Mouse (Mus musculus): ENCODE results near the gene Pacs2. TPM values are rescaled to one million over a fixed set of nuclear protein-coding genes. Genes with fewer than 3 reads are reported as not detected.

The Pacs2 gene
- polyA plus RNA-seq (2014; fragmentation: Nextera tagmentation; extraction: Ambion mirVana) = 24.7 and 25.6 TPM in 2 replicates

DNA sequence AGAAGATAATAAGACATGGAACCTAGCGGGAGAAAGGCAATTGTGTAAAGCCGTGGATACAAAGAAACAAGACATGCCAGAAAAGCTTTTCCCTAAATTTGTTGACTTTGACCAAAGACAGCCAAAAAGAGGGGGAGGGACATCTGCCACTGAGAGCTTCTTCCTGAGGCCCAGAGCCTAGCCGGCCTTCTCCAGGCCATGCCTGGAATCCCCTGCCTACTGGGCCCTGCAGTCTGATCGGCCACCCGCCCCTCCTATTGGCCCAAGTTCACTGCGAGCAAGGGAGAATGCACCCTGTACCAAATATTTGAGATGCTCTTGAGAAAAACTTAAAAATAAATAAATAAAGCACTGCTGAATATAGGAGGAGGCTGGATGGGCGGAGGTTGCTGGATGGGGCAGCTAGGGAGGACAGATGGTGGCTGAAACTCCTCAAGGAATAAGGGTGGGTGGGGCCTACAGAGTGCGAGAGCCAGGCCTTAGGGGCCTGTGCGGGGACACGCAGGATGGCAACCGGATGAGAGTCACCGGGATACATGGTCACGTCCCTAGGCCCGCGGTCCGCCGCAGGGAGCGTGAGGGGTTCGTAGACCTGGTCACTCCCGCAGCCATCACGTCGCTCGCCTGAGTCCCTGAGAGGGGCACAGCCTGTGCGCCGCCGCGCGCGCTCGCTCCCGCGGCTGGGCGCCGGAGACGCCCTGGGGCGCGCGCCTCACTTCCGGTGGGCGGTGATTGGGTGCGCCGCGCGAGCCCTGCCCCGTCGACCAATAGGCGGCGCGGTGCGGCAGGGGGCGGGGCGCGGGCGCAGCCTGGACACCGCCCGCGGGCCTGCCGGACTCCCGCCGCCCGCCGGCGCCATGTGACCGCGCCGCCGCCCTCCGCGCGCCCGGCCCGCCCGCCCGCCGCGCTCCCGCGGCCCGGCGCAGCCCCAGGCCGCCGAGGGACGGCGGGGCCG is at the start of gene Pacs2:
Gene Pacs2, plus strand, starts transcription at position 905 of the 955 bp plus-strand sequence.
- peak within 1 kb of the TSS; percentile 67 for H3K4me2 ChIP-seq (ENCODE audit: low read depth, low read length, severe bottlenecking)
- ATAC-seq (replicated peaks; ENCODE audit: low FRiP score) (peak; percentile 88), DNase-seq (ENCODE audit: low spot score) (peak; percentile 96)
- peak within 1 kb of the TSS; percentile 73 for H3K27ac ChIP-seq (ENCODE audit: low read depth, low read length)
- H3K27me3 ChIP-seq (ENCODE audit: control insufficient read depth, insufficient read depth, low read length) = no peaks in the 10 kb centered on the region
- WGBS = 3% methylated on average over 50 of the region's 85 CpGs
- no peaks in the 10 kb centered on the region for H3K9me3 ChIP-seq (ENCODE audit: control insufficient read depth, low read length)
- H3K4me1 ChIP-seq (replicated peaks; ENCODE audit: control insufficient read depth, insufficient read depth, low read length) = peaks cover 4% of the 10 kb centered on the region; the same call in 1 of the 2 replicates
- no peaks in the 10 kb centered on the region for H3K36me3 ChIP-seq (ENCODE audit: control insufficient read depth, insufficient read depth, low read length)
- H3K4me3 ChIP-seq (ENCODE audit: low read depth, low read length) = peak within 1 kb of the TSS; percentile 92
- H3K9ac ChIP-seq (ENCODE audit: low read length) = peak within 1 kb of the TSS; percentile 94

DNA sequence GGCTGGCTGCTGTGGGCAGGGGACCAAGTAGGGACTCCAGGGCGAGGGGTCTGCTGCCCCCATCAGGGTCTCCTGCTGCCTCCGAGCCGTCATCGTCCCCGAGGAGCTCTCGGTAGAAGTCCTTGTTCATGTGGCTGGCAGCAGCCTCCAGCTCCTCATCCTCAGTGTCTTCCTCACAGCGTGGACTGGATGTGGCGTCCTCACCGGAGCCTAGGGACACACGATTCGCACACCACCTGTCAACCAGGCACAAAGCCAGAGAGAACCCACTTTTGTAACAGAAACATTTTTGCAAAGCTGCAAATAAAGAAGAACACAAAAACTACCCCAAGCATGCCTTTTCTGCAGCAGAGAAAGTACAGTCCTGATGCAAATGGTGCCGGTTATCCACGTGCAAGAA is 48.5 kb upstream of the Pacs2 start:
- Histone ChIP-seq H3K4me3 (ENCODE audit: low read depth, low read length) (no peak overlapping the region), H3K9me3 (ENCODE audit: control insufficient read depth, low read length) (no peaks in the 10 kb centered on the region), H3K9ac (ENCODE audit: low read length) (no peak overlapping the region), H3K4me1 (replicated peaks; ENCODE audit: control insufficient read depth, insufficient read depth, low read length) (no peaks in the 10 kb centered on the region), H3K4me2 (ENCODE audit: low read depth, low read length, severe bottlenecking) (no peak overlapping the region), H3K27me3 (ENCODE audit: control insufficient read depth, insufficient read depth, low read length) (no peaks in the 10 kb centered on the region), H3K27ac (ENCODE audit: low read depth, low read length) (no peak overlapping the region), H3K36me3 (ENCODE audit: control insufficient read depth, insufficient read depth, low read length) (peaks cover 23% of the 10 kb centered on the region; the same call in 1 of the 2 replicates)
- ATAC-seq (replicated peaks; ENCODE audit: low FRiP score) (no peak), DNase-seq (ENCODE audit: low spot score) (no peak)
- 92% methylated on average over 13 of the region's 13 CpGs for WGBS

DNA sequence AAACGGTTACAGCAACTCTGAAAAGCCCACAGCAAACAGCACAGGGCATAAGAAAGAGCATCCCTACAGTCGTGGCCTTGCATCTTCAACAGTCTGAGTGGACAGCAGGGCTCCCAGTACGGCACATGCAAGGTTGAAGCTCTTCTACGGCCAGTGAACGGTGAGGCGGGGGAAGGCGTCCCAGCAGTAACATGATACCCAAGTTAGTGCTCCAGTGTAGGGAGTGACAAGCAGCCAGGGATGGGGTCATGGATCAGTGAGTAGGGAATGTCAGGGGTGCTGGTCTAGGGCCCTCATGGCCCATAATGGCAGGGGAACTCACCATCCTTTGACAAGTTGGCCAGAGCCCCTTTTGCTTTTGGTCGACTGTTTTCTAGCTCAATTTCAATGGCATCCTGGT is 45.4 kb upstream of the Pacs2 start:
- no peak overlapping the region for H3K9ac ChIP-seq (ENCODE audit: low read length)
- H3K4me3 ChIP-seq (ENCODE audit: low read depth, low read length) = no peak overlapping the region
- ATAC-seq (replicated peaks; ENCODE audit: low FRiP score) = no peak
- H3K4me1 ChIP-seq (replicated peaks; ENCODE audit: control insufficient read depth, insufficient read depth, low read length) = no peaks in the 10 kb centered on the region
- H3K27me3 ChIP-seq (ENCODE audit: control insufficient read depth, insufficient read depth, low read length) = no peaks in the 10 kb centered on the region
- H3K36me3 ChIP-seq (ENCODE audit: control insufficient read depth, insufficient read depth, low read length) = peaks cover 18% of the 10 kb centered on the region; the same call in 1 of the 2 replicates
- no peak overlapping the region for H3K4me2 ChIP-seq (ENCODE audit: low read depth, low read length, severe bottlenecking)
- H3K9me3 ChIP-seq (ENCODE audit: control insufficient read depth, low read length) = no peaks in the 10 kb centered on the region
- DNase-seq (ENCODE audit: low spot score) = no peak
- WGBS = 81% methylated on average over 8 of the region's 8 CpGs
- no peak overlapping the region for H3K27ac ChIP-seq (ENCODE audit: low read depth, low read length)

DNA sequence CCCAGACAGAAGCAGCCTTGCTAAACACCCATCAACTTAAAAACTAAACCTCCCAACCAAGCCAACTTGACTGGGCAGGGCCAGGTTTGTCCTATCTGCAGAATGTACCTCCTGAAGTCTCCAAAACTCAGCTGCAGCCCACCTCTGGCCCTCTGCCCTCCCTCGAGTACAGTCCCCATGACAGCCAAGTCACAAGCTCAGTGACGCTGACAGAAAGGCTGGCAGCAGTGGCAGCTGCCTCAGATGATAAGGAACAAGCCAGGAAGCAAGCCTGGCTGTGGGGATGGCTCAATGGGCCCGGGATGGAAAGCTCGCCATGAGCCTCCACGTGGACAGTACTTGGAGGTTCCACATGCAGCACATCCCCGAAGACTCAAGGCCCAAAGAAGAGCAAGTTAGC is 44.7 kb upstream of the Pacs2 start:
- no peak overlapping the region for H3K4me3 ChIP-seq (ENCODE audit: low read depth, low read length)
- no peak overlapping the region for H3K9ac ChIP-seq (ENCODE audit: low read length)
- H3K36me3 ChIP-seq (ENCODE audit: control insufficient read depth, insufficient read depth, low read length) = peaks cover 15% of the 10 kb centered on the region; the same call in 1 of the 2 replicates
- 93% methylated on average over 6 of the region's 6 CpGs for WGBS
- H3K9me3 ChIP-seq (ENCODE audit: control insufficient read depth, low read length) = no peaks in the 10 kb centered on the region
- H3K4me1 ChIP-seq (replicated peaks; ENCODE audit: control insufficient read depth, insufficient read depth, low read length) = no peaks in the 10 kb centered on the region
- no peak for DNase-seq (ENCODE audit: low spot score)
- ATAC-seq (replicated peaks; ENCODE audit: low FRiP score) = no peak
- H3K27me3 ChIP-seq (ENCODE audit: control insufficient read depth, insufficient read depth, low read length) = no peaks in the 10 kb centered on the region
- no peak overlapping the region for H3K27ac ChIP-seq (ENCODE audit: low read depth, low read length)
- no peak overlapping the region for H3K4me2 ChIP-seq (ENCODE audit: low read depth, low read length, severe bottlenecking)

DNA sequence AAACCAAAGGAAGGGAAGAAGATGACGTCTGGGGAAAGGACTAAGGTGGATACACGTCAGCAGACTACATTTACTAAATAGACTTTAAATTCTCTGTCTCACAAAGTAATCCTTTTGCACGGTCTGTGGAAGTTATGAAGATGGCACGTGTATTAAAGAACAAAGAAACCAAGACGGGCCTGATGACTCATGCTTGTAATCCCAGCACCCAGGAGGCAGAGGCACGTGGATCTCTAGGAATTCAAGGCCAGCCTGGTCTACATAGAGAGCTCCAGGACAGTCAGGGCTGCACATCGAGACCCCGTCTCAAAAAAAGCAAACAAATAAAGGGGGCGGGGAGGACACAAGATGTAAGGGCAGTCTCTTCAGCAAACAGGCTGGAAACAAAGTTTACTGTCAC is 39.6 kb upstream of the Pacs2 start:
- Histone ChIP-seq H3K4me3 (ENCODE audit: low read depth, low read length) (no peak overlapping the region), H3K27ac (ENCODE audit: low read depth, low read length) (no peak overlapping the region), H3K9me3 (ENCODE audit: control insufficient read depth, low read length) (no peaks in the 10 kb centered on the region), H3K4me1 (replicated peaks; ENCODE audit: control insufficient read depth, insufficient read depth, low read length) (no peaks in the 10 kb centered on the region; the same call in 1 of the 2 replicates), H3K27me3 (ENCODE audit: control insufficient read depth, insufficient read depth, low read length) (no peaks in the 10 kb centered on the region), H3K4me2 (ENCODE audit: low read depth, low read length, severe bottlenecking) (no peak overlapping the region), H3K36me3 (ENCODE audit: control insufficient read depth, insufficient read depth, low read length) (peaks cover 6% of the 10 kb centered on the region), H3K9ac (ENCODE audit: low read length) (no peak overlapping the region)
- ATAC-seq (replicated peaks; ENCODE audit: low FRiP score) = no peak
- WGBS = 91% methylated on average over 9 of the region's 9 CpGs
- DNase-seq (ENCODE audit: low spot score) = no peak

DNA sequence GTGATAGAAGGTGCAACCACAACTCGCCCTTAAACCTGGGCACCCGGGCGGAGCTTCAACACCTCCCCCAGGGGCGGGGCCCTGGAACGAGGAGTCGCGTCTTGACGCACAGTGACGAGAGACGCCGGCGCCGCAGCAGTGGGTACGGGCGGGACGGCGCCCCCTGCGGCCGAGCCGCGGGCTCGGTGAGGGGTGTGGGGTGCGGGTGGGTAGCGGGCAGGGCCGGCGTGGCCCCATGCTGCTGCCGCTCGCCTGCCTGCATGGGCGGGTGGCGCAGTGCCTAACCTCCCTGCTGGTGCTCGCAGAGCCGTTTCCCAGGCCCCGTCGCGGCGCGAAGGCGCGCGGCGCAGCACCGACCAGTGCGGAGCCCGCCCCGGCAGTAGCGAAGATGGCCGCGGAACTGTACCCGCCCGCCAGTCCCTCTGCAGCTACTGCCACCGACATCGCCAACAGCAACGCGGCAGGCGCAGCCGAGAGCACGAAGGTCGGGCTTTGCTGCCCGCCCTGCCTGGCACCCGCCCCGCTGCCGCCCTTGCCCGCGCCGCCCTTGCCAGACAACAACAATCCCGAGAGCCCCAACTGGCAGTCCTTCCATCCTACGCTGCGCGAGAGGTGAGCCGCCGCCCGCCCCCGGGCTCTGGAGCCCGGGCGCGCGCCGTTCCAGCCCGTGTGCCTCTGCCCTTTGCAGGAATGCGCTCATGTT is 37.8 kb upstream of the Pacs2 start, which contains the start of gene Btbd6:
Gene Btbd6, plus strand, starts transcription at position 112 of the 703 bp plus-strand sequence.
- Histone ChIP-seq H3K4me3 (ENCODE audit: low read depth, low read length) (peak within 1 kb of the TSS; percentile 71), H3K36me3 (ENCODE audit: control insufficient read depth, insufficient read depth, low read length) (peaks cover 4% of the 10 kb centered on the region), H3K9me3 (ENCODE audit: control insufficient read depth, low read length) (no peaks in the 10 kb centered on the region), H3K4me1 (replicated peaks; ENCODE audit: control insufficient read depth, insufficient read depth, low read length) (no peaks in the 10 kb centered on the region; the same call in 1 of the 2 replicates), H3K9ac (ENCODE audit: low read length) (peak within 1 kb of the TSS; percentile 84), H3K27ac (ENCODE audit: low read depth, low read length) (peak within 1 kb of the TSS; percentile 41), H3K27me3 (ENCODE audit: control insufficient read depth, insufficient read depth, low read length) (no peaks in the 10 kb centered on the region), H3K4me2 (ENCODE audit: low read depth, low read length, severe bottlenecking) (peak within 1 kb of the TSS; percentile 84)
- DNase-seq (ENCODE audit: low spot score) = peak; percentile 93
- ATAC-seq (replicated peaks; ENCODE audit: low FRiP score) = peak; percentile 95
- WGBS = under 1% methylated on average over 78 of the region's 80 CpGs

DNA sequence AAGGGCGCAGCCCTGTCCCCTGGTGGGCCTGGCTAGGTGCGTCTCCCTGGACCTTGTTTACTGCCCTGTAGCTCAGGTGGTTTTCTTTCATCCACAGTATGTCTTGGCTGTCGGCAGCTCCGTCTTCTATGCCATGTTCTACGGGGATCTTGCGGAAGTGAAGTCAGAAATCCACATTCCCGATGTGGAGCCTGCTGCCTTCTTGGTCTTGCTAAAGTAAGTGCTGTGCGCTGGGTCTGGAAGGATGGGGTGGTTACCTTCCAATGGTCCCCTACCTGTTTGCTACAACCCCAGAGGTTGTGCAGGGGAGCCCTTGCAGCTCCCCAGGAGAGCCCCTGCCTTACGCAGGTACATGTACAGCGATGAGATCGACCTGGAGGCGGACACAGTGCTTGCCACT is 37.2 kb upstream of the Pacs2 start:
- Histone ChIP-seq H3K4me3 (ENCODE audit: low read depth, low read length) (peak overlapping the region; percentile 71), H3K27me3 (ENCODE audit: control insufficient read depth, insufficient read depth, low read length) (no peaks in the 10 kb centered on the region), H3K27ac (ENCODE audit: low read depth, low read length) (no peak overlapping the region), H3K4me2 (ENCODE audit: low read depth, low read length, severe bottlenecking) (peak overlapping the region; percentile 84), H3K9ac (ENCODE audit: low read length) (peak overlapping the region; percentile 84), H3K36me3 (ENCODE audit: control insufficient read depth, insufficient read depth, low read length) (peaks cover 4% of the 10 kb centered on the region), H3K9me3 (ENCODE audit: control insufficient read depth, low read length) (no peaks in the 10 kb centered on the region), H3K4me1 (replicated peaks; ENCODE audit: control insufficient read depth, insufficient read depth, low read length) (no peaks in the 10 kb centered on the region; the same call in 1 of the 2 replicates)
- ATAC-seq (replicated peaks; ENCODE audit: low FRiP score) (no peak; the same call in 1 of the 2 replicates), DNase-seq (ENCODE audit: low spot score) (no peak)
- WGBS = 45% methylated on average over 12 of the region's 12 CpGs

DNA sequence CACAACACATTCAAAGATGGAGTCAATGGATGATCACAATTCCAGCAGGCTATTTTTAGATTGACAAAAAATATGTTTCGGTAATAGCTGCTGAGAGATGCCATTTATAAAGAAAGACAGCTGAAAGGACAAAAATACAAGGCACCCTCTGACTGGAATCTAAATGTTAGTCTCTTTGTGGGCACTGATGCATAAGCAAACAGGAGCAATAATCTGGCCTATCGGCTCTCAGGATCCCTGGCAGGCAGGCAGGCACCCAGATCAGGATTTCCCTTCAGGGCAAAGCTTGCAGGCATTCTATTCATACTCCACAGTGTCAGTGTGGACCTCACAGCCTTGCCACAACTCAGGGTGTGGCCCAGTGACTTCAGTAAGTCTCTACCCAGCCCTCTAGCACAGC is 32.3 kb upstream of the Pacs2 start:
- ATAC-seq (replicated peaks; ENCODE audit: low FRiP score) (no peak), DNase-seq (ENCODE audit: low spot score) (no peak)
- Histone ChIP-seq H3K27ac (ENCODE audit: low read depth, low read length) (no peak overlapping the region), H3K36me3 (ENCODE audit: control insufficient read depth, insufficient read depth, low read length) (peaks cover 6% of the 10 kb centered on the region), H3K4me2 (ENCODE audit: low read depth, low read length, severe bottlenecking) (no peak overlapping the region), H3K4me3 (ENCODE audit: low read depth, low read length) (no peak overlapping the region), H3K9me3 (ENCODE audit: control insufficient read depth, low read length) (no peaks in the 10 kb centered on the region), H3K27me3 (ENCODE audit: control insufficient read depth, insufficient read depth, low read length) (no peaks in the 10 kb centered on the region), H3K9ac (ENCODE audit: low read length) (no peak overlapping the region), H3K4me1 (replicated peaks; ENCODE audit: control insufficient read depth, insufficient read depth, low read length) (no peaks in the 10 kb centered on the region; the same call in 1 of the 2 replicates)
- WGBS = 71% methylated on average over 2 of the region's 2 CpGs

Data from forebrain, embryonic 11.5 days (tissue).